8 mouse cellular contexts compared by ENCODE assay signal in the genomic region with DNA sequence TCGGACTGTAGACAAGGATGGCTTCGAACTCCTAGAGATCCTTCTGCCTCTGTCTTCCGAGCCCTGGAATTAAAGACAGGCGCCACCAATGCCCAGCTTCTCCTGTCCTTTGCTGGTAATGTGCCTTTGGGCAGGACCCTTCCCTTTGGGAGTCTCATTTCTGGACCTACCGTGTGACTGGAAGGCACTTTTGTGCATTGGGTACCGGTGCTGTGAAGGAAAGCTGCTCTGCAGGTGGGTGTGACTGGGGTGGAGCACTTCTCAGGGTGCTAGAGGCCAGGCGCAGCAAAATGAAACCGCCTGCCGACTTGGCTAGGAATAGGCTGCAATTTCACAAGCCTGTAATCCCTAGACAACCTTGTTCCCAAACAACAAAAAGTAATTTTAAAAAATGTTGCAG. TPM values are rescaled to one million over a fixed set of nuclear protein-coding genes. Genes with fewer than 3 reads are reported as not detected.
DNase-seq lines count a peak whose midpoint lies in the region; ATAC-seq and TF ChIP-seq lines count a peak whose summit lies in the region.

No protein-coding gene starts in this region.

- H3K9ac ChIP-seq in forebrain, postnatal 0 days: peak overlapping the region; percentile 52
- H3K9ac ChIP-seq in intestine, embryonic 15.5 days: peak overlapping the region; percentile 50
- peak overlapping the region; percentile 48 for H3K9ac ChIP-seq in lung, postnatal 0 days (replicated peaks; ENCODE audit: low read depth)

- peak overlapping the region; percentile 81 for H3K27ac ChIP-seq in left cerebral cortex, adult 2 months
- 0 out of 2 replicates have a peak overlapping the region, but pooled peaks have one; percentile 24 for H3K27ac ChIP-seq in forebrain, postnatal 0 days (ENCODE audit: low read depth, low read length)
- peak overlapping the region; percentile 73 for H3K27ac ChIP-seq in intestine, embryonic 15.5 days
- peak overlapping the region; percentile 82 for H3K27ac ChIP-seq in lung, postnatal 0 days (ENCODE audit: low read length)

- intact Hi-C loops in left cerebral cortex, adult 2 months (cut with DNase I): no loop called here
- intact Hi-C loops in left cerebral cortex, postnatal 25 days (cut with DNase I): no loop called here

- H3K36me3 ChIP-seq in forebrain, postnatal 0 days (ENCODE audit: insufficient read depth): no peaks in the 10 kb centered on the region
- H3K36me3 ChIP-seq in intestine, embryonic 15.5 days: no peaks in the 10 kb centered on the region
- no peaks in the 10 kb centered on the region for H3K36me3 ChIP-seq in lung, postnatal 0 days (ENCODE audit: insufficient read depth, low read length)

- no peaks in the 10 kb centered on the region; the same call in 1 of the 2 replicates for H3K4me1 ChIP-seq in forebrain, postnatal 0 days (ENCODE audit: insufficient read depth)
- peaks cover 12% of the 10 kb centered on the region for H3K4me1 ChIP-seq in intestine, embryonic 15.5 days (replicated peaks)
- peaks cover 8% of the 10 kb centered on the region; the same call in 1 of the 2 replicates for H3K4me1 ChIP-seq in lung, postnatal 0 days (ENCODE audit: insufficient read depth, low read depth, low read length)

- no peaks in the 10 kb centered on the region for H3K27me3 ChIP-seq in forebrain, postnatal 0 days (ENCODE audit: insufficient read depth, low read length)
- no peaks in the 10 kb centered on the region for H3K27me3 ChIP-seq in intestine, embryonic 15.5 days (replicated peaks)
- H3K27me3 ChIP-seq in lung, postnatal 0 days (replicated peaks; ENCODE audit: insufficient read depth, low read length): no peaks in the 10 kb centered on the region

- peak overlapping the region; percentile 89 for H3K4me2 ChIP-seq in forebrain, postnatal 0 days (ENCODE audit: low read depth)
- H3K4me2 ChIP-seq in intestine, embryonic 15.5 days (replicated peaks): peak overlapping the region; percentile 80
- H3K4me2 ChIP-seq in lung, postnatal 0 days (replicated peaks; ENCODE audit: low read depth, low read length): peak overlapping the region; percentile 91

- TF ChIP-seq EP300 in lung, postnatal 0 days (IDR thresholded peaks at IDR 0.05): no peak

- 6% methylated on average over 9 of the region's 9 CpGs for WGBS in forebrain, postnatal 0 days
- 2% methylated on average over 9 of the region's 9 CpGs for WGBS in intestine, embryonic 15.5 days
- WGBS in lung, postnatal 0 days: 2% methylated on average over 9 of the region's 9 CpGs

- H3K4me3 ChIP-seq in left cerebral cortex, adult 2 months: peak overlapping the region; percentile 92
- peak overlapping the region; percentile 77 for H3K4me3 ChIP-seq in forebrain, postnatal 0 days (ENCODE audit: low read depth, low read length)
- peak overlapping the region; percentile 85 for H3K4me3 ChIP-seq in intestine, embryonic 15.5 days (replicated peaks)
- H3K4me3 ChIP-seq in lung, postnatal 0 days (ENCODE audit: low read depth, low read length): peak overlapping the region; percentile 80

- peak in 1 of 2 experiments; percentile 36 for DNase-seq in left cerebral cortex, adult 2 months (ENCODE audit: extremely low spot score in 1 of 2, low spot score in 2 of 2)
- DNase-seq in left cerebral cortex, postnatal 25 days (ENCODE audit: low spot score in 2 of 2): no peak
- peak; percentile 61 for DNase-seq in adrenal gland, postnatal 14 days
- no peak for DNase-seq in forebrain, postnatal 0 days
- DNase-seq in lung, postnatal 0 days (ENCODE audit: low spot score): peak; percentile 77
- DNase-seq in spleen, postnatal 36 days (ENCODE audit: low spot score in 2 of 2): peak; percentile 45 to 53
- no peak for DNase-seq in right cerebral cortex, postnatal 14 days

- no peak for TF ChIP-seq CTCF in left cerebral cortex, adult 2 months (IDR thresholded peaks at IDR 0.05)
- TF ChIP-seq CTCF in forebrain, postnatal 0 days (IDR thresholded peaks at IDR 0.05; ENCODE audit: low read depth): no peak
- no peak for TF ChIP-seq CTCF in lung, postnatal 0 days (IDR thresholded peaks at IDR 0.05)

- ATAC-seq in forebrain, postnatal 0 days: peak; percentile 5; the same call in 1 of the 2 replicates
- peak; percentile 63 for ATAC-seq in intestine, embryonic 15.5 days
- peak; percentile 40 for ATAC-seq in lung, postnatal 0 days

- H3K9me3 ChIP-seq in forebrain, postnatal 0 days (ENCODE audit: low read length): no peaks in the 10 kb centered on the region
- H3K9me3 ChIP-seq in intestine, embryonic 15.5 days: no peaks in the 10 kb centered on the region
- no peaks in the 10 kb centered on the region for H3K9me3 ChIP-seq in lung, postnatal 0 days (ENCODE audit: low read length)

RNA-seq across cellular contexts. Expression of gene Gm9903, which starts 0.3 kb away (rescaled TPM):
- under 1 TPM; 0.70 to 0.77 TPM for total RNA-seq in left cerebral cortex, adult 2 months (2021)
- total RNA-seq in left cerebral cortex, postnatal 25 days (2021): under 1 TPM; 0.80 to 0.98 TPM
- 0.44 and 0.49 TPM in 2 replicates for total RNA-seq in adrenal gland, postnatal 14 days (2021)
- total RNA-seq in forebrain, postnatal 0 days (2014; rRNA removed): 1.00 TPM in 1 of 2 replicates, not detected in the other
- polyA plus RNA-seq in forebrain, postnatal 0 days (2015; fragmentation: Nextera tagmentation; extraction: Ambion mirVana): 0.39 and 0.59 TPM in 2 replicates
- 0.26 and 0.30 TPM in 2 replicates for polyA plus RNA-seq in intestine, embryonic 15.5 days (2015; fragmentation: Nextera tagmentation; extraction: Ambion mirVana)
- polyA plus RNA-seq in lung, postnatal 0 days (2015; fragmentation: Nextera tagmentation; extraction: Ambion mirVana): 0.37 and 0.41 TPM in 2 replicates

RNA-seq across cellular contexts. Expression of gene Fam53a, which starts 0.6 kb away (rescaled TPM):
- 10 to 100 TPM; 25.2 to 26.1 TPM for total RNA-seq in left cerebral cortex, adult 2 months (2021)
- total RNA-seq in left cerebral cortex, postnatal 25 days (2021): 10 to 100 TPM; 23.0 to 27.6 TPM
- total RNA-seq in adrenal gland, postnatal 14 days (2021): 26.8 and 27.6 TPM in 2 replicates
- 20.9 and 36.6 TPM in 2 replicates for total RNA-seq in forebrain, postnatal 0 days (2014; rRNA removed)
- polyA plus RNA-seq in forebrain, postnatal 0 days (2015; fragmentation: Nextera tagmentation; extraction: Ambion mirVana): 37.5 and 40.0 TPM in 2 replicates
- polyA plus RNA-seq in intestine, embryonic 15.5 days (2015; fragmentation: Nextera tagmentation; extraction: Ambion mirVana): 51.7 and 52.7 TPM in 2 replicates
- polyA plus RNA-seq in lung, postnatal 0 days (2015; fragmentation: Nextera tagmentation; extraction: Ambion mirVana): 43.9 and 46.1 TPM in 2 replicates

RNA-seq across cellular contexts. Expression of gene Slbp, which starts 22.3 kb away (rescaled TPM):
- 10 to 100 TPM; 24.4 to 25.7 TPM for total RNA-seq in left cerebral cortex, adult 2 months (2021)
- total RNA-seq in left cerebral cortex, postnatal 25 days (2021): 10 to 100 TPM; 23.3 to 23.6 TPM
- total RNA-seq in adrenal gland, postnatal 14 days (2021): 53.5 and 61.1 TPM in 2 replicates
- total RNA-seq in forebrain, postnatal 0 days (2014; rRNA removed): 88.7 and 89.8 TPM in 2 replicates
- 86.4 and 94.4 TPM in 2 replicates for polyA plus RNA-seq in forebrain, postnatal 0 days (2015; fragmentation: Nextera tagmentation; extraction: Ambion mirVana)
- polyA plus RNA-seq in intestine, embryonic 15.5 days (2015; fragmentation: Nextera tagmentation; extraction: Ambion mirVana): 196 and 228 TPM in 2 replicates
- 81.2 and 85.6 TPM in 2 replicates for polyA plus RNA-seq in lung, postnatal 0 days (2015; fragmentation: Nextera tagmentation; extraction: Ambion mirVana)

RNA-seq across cellular contexts. Expression of gene Tacc3, which starts 27.9 kb away (rescaled TPM):
- total RNA-seq in left cerebral cortex, adult 2 months (2021): 1 to 10 TPM; 5.3 to 7.2 TPM
- total RNA-seq in left cerebral cortex, postnatal 25 days (2021): 1 to 10 TPM; 5.5 to 5.9 TPM
- total RNA-seq in adrenal gland, postnatal 14 days (2021): 16.8 and 23.8 TPM in 2 replicates
- total RNA-seq in forebrain, postnatal 0 days (2014; rRNA removed): 12.0 and 20.1 TPM in 2 replicates
- polyA plus RNA-seq in forebrain, postnatal 0 days (2015; fragmentation: Nextera tagmentation; extraction: Ambion mirVana): 24.9 and 25.5 TPM in 2 replicates
- polyA plus RNA-seq in intestine, embryonic 15.5 days (2015; fragmentation: Nextera tagmentation; extraction: Ambion mirVana): 148 and 172 TPM in 2 replicates
- polyA plus RNA-seq in lung, postnatal 0 days (2015; fragmentation: Nextera tagmentation; extraction: Ambion mirVana): 12.5 and 14.5 TPM in 2 replicates

RNA-seq across cellular contexts. Expression of gene Tmem129, which starts 28.2 kb away (rescaled TPM):
- 10 to 100 TPM; 24.8 to 26.7 TPM for total RNA-seq in left cerebral cortex, adult 2 months (2021)
- 10 to 100 TPM; 25.6 to 27.6 TPM for total RNA-seq in left cerebral cortex, postnatal 25 days (2021)
- 20.0 and 25.1 TPM in 2 replicates for total RNA-seq in adrenal gland, postnatal 14 days (2021)
- 20.6 and 23.9 TPM in 2 replicates for total RNA-seq in forebrain, postnatal 0 days (2014; rRNA removed)
- 15.5 and 20.9 TPM in 2 replicates for polyA plus RNA-seq in forebrain, postnatal 0 days (2015; fragmentation: Nextera tagmentation; extraction: Ambion mirVana)
- polyA plus RNA-seq in intestine, embryonic 15.5 days (2015; fragmentation: Nextera tagmentation; extraction: Ambion mirVana): 31.8 and 33.1 TPM in 2 replicates
- polyA plus RNA-seq in lung, postnatal 0 days (2015; fragmentation: Nextera tagmentation; extraction: Ambion mirVana): 22.5 and 25.1 TPM in 2 replicates

Comparison
In these comparisons a context has a peak if more than half of its experiments do, and no peak if none do; other contexts are left out.
1. DNase-seq: peak in adrenal gland, postnatal 14 days (single experiment), lung, postnatal 0 days (single experiment) and spleen, postnatal 36 days (2 of 2); none in left cerebral cortex, postnatal 25 days (0 of 2), forebrain, postnatal 0 days (single experiment) and right cerebral cortex, postnatal 14 days (single experiment).
2. H3K27ac ChIP-seq: peak in every context shown above with its lines; median percentile 82 in lung, postnatal 0 days; 81 in left cerebral cortex, adult 2 months; 73 in intestine, embryonic 15.5 days; 24 in forebrain, postnatal 0 days.
3. ATAC-seq: peak in every context shown above with its lines; median percentile 63 in intestine, embryonic 15.5 days; 40 in lung, postnatal 0 days; 5 in forebrain, postnatal 0 days.
4. Peak in every context shown above with its lines, with median percentiles within 50 percentile points of each other: H3K4me3 ChIP-seq, H3K4me2 ChIP-seq and H3K9ac ChIP-seq.